Mouse (Mus musculus) olfactory bulb, adult 2 months (tissue): ENCODE data around the gene Rnf223.

Experiments used
- CTCF ChIP-seq: fragments of 200-500 bp; IDR thresholded peaks from 2 replicates; pipeline ENCODE4 v1.5.1; 2012; ENCODE audit warnings: low read depth, mild to moderate bottlenecking, low read length, moderate library complexity; ENCODE audit not compliant: insufficient read depth
- POLR2A ChIP-seq: fragments of 200-500 bp; IDR thresholded peaks from 2 replicates; pipeline ENCODE4 v1.6.1; 2012; ENCODE audit warnings: mild to moderate bottlenecking, low read depth, low read length, moderate library complexity; ENCODE audit not compliant: insufficient read depth

- TF ChIP-seq CTCF (no peak), POLR2A (no peak)
These were observed 32.4 kb upstream of the Rnf223 start for GRCm38 (mm10) chr4:156097770-156098366.
